19 mouse cellular contexts compared by ENCODE assay signal in genomic region chr1:136664921-136665582, GRCm38 (mm10). TPM values are rescaled to one million over a fixed set of nuclear protein-coding genes. Genes with fewer than 3 reads are reported as not detected.
A peak's percentile ranks its signal among the peaks of the same experiment; 100 is the strongest.
DNase-seq lines count a peak whose midpoint lies in the region; ATAC-seq lines count a peak whose summit lies in the region.
"Had no signal": no experiment of that assay in that cellular context is flagged by ENCODE, and none has a peak within 500 bp of the region (broad histone marks: within the 10 kb centered on the region; RNA-seq: fewer than 3 reads in every experiment).

No protein-coding gene starts in this region.

- peak; percentile 70 for ATAC-seq in frontal cortex, adult (ENCODE audit: low TSS enrichment)
- peak; percentile 31; the same call in 1 of the 2 replicates for ATAC-seq in lung, embryonic 16.5 days (ENCODE audit: low read depth)
- peak; percentile 39; the same call in 1 of the 2 replicates for ATAC-seq in liver, embryonic 15.5 days (ENCODE audit: insufficient read depth)
- ATAC-seq in erythroid progenitor cell, adult 5-6 weeks (replicated peaks; ENCODE audit: low FRiP score, poor library complexity, severe bottlenecking), result no peak
- ATAC-seq: forebrain, embryonic 13.5 days; midbrain, embryonic 15.5 days had no signal

- no peak overlapping the region for H3K4me2 ChIP-seq in lung, embryonic 16.5 days (ENCODE audit: low read depth, low read length)
- H3K4me2 ChIP-seq in liver, embryonic 15.5 days, result no peak overlapping the region
- H3K4me2 ChIP-seq: forebrain, embryonic 13.5 days; hindbrain, embryonic 15.5 days; limb, embryonic 12.5 days; midbrain, embryonic 15.5 days had no signal

- H3K9ac ChIP-seq in lung, embryonic 16.5 days (ENCODE audit: low read length), result no peak overlapping the region
- H3K9ac ChIP-seq in liver, embryonic 15.5 days, result no peak overlapping the region
- H3K9ac ChIP-seq: forebrain, embryonic 13.5 days; hindbrain, embryonic 15.5 days; limb, embryonic 12.5 days; midbrain, embryonic 15.5 days had no signal

- no peak overlapping the region for H3K4me3 ChIP-seq in lung, embryonic 16.5 days (ENCODE audit: low read length)
- H3K4me3 ChIP-seq in liver, embryonic 15.5 days (replicated peaks), result no peak overlapping the region
- H3K4me3 ChIP-seq: forebrain, embryonic 13.5 days; gastrocnemius, adult 2 months; hindbrain, embryonic 15.5 days; limb, embryonic 12.5 days; midbrain, embryonic 15.5 days had no signal

- H3K4me1 ChIP-seq in lung, embryonic 16.5 days (replicated peaks; ENCODE audit: control insufficient read depth, insufficient read depth, low read length), result peaks cover 17% of the 10 kb centered on the region
- peaks cover 9% of the 10 kb centered on the region for H3K4me1 ChIP-seq in liver, embryonic 15.5 days (replicated peaks)

- no peaks in the 10 kb centered on the region for H3K9me3 ChIP-seq in lung, embryonic 16.5 days (ENCODE audit: control insufficient read depth, low read length)
- no peaks in the 10 kb centered on the region for H3K9me3 ChIP-seq in liver, embryonic 15.5 days (replicated peaks)
- H3K9me3 ChIP-seq: forebrain, embryonic 13.5 days; hindbrain, embryonic 15.5 days; limb, embryonic 12.5 days; midbrain, embryonic 15.5 days had no signal

- H3K36me3 ChIP-seq in lung, embryonic 16.5 days (ENCODE audit: control insufficient read depth, insufficient read depth, low read length), result no peaks in the 10 kb centered on the region
- no peaks in the 10 kb centered on the region for H3K36me3 ChIP-seq in liver, embryonic 15.5 days (replicated peaks)
- H3K36me3 ChIP-seq: hindbrain, embryonic 15.5 days; limb, embryonic 12.5 days; midbrain, embryonic 15.5 days had no signal

- peak overlapping the region; percentile 50; the same call in 1 of the 2 replicates for H3K27ac ChIP-seq in lung, embryonic 16.5 days (ENCODE audit: low read length)
- H3K27ac ChIP-seq in liver, embryonic 15.5 days (replicated peaks), result peak overlapping the region; percentile 65
- H3K27ac ChIP-seq: forebrain, embryonic 13.5 days; gastrocnemius, adult 2 months; hindbrain, embryonic 15.5 days; limb, embryonic 12.5 days; macrophage; midbrain, embryonic 15.5 days had no signal

- H3K27me3 ChIP-seq in lung, embryonic 16.5 days (ENCODE audit: control insufficient read depth, insufficient read depth, low read depth, low read length), result no peaks in the 10 kb centered on the region
- no peaks in the 10 kb centered on the region for H3K27me3 ChIP-seq in liver, embryonic 15.5 days
- H3K27me3 ChIP-seq: forebrain, embryonic 13.5 days; hindbrain, embryonic 15.5 days; limb, embryonic 12.5 days; midbrain, embryonic 15.5 days had no signal

- WGBS in lung, embryonic 16.5 days, result 33% methylated on average over 6 of the region's 6 CpGs
- 45% methylated on average over 6 of the region's 6 CpGs for WGBS in liver, embryonic 15.5 days (ENCODE audit: insufficient replicate concordance)

- no peak for DNase-seq in frontal cortex, postnatal 25 days (ENCODE audit: low spot score in 2 of 2)
- no peak for DNase-seq in lung, postnatal 14 days
- DNase-seq in yolk sac, embryonic 10.5 days (ENCODE audit: low spot score), result peak; percentile 85
- DNase-seq in left cerebral cortex, adult 18-20 months (ENCODE audit: low spot score in 2 of 2), result no peak
- DNase-seq: cerebellum, adult 2 months; gastrocnemius, adult 2 months; heart, adult 18-20 months; kidney, adult 9 months; right cerebral cortex, postnatal 14 days; thymus, postnatal 14 days had no signal

RNA-seq across cellular contexts. Expression of gene Zfp281, which starts 40.4 kb away (rescaled TPM):
- 19.1 and 22.1 TPM in 2 replicates for polyA plus RNA-seq in lung, embryonic 16.5 days (2015; fragmentation: Nextera tagmentation; extraction: Ambion mirVana)
- 6.0 and 6.6 TPM in 2 replicates for polyA plus RNA-seq in liver, embryonic 15.5 days (2015; fragmentation: Nextera tagmentation; extraction: Ambion mirVana)
- total RNA-seq in erythroid progenitor cell, adult 5-6 weeks (2015; ENCODE audit: low replicate concordance), result 5.0 and 7.2 TPM in 2 replicates
- total RNA-seq in erythroid progenitor cell, adult 5-6 weeks (2017; ENCODE audit: low replicate concordance), result 4.1 and 5.6 TPM in 2 replicates
- total RNA-seq in left cerebral cortex, adult 18-20 months (2021), result 10 to 100 TPM; 34.5 to 34.9 TPM

Comparison
In these comparisons a context has a peak if more than half of its experiments do, and no peak if none do; other contexts are left out.
1. RNA of gene Zfp281, which starts 40.4 kb away (total RNA-seq): 34.5 to 34.9 TPM in left cerebral cortex, adult 18-20 months; 4.1 to 7.2 TPM in erythroid progenitor cell, adult 5-6 weeks; every median in the first group is over 4 times any median in the second.